Mouse (Mus musculus): ENCODE results near the gene Slc22a29. TPM values are rescaled to one million over a fixed set of nuclear protein-coding genes. Genes with fewer than 3 reads are reported as not detected.
"Not testable (repeated sequence)": the region's sequence is repeated elsewhere in the genome, so short reads cannot be mapped to it uniquely, and the experiment has no call there.

Gene Slc22a29
- total and polyA plus RNA-seq, 2 experiments: 1.7 to 1.9 TPM

DNA sequence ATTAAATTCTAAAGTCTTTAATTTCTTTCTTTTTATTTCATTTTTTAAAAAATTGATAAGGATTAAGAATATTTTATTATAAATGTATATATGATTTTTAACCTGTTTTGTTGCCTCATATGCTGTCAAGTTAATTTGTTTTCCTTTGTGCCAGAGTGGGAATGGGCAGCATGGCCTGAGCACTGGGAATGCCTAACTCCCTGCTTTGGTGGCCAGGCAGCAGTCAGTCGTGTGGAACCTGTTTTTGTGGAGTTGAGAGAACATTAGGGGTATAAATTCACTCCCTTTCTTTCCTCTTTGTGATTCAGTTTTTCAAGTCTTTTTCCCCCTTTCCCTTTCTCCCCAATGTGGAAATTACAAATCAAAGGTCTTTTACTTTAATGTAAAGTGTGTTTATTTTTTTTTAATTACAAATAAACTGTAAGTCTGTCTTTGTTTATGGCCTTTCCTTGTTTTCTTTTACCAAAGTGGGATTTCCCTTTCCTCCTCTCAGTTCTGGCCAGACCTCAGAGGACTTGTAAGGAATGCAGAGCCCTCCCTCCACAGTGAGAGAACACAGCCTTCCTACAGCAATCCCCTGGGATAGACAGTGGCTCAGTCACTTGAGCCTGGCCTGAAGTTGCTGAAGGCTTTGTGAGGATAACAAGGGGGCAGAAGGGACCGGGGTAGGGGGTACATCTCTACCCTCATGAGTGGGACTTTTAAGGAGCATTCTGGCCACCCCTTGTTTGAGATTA lies 69.7 kb downstream of the Slc22a29 start:
- 55% methylated on average over 2 of the region's 2 CpGs for WGBS
- H3K4me1 ChIP-seq (ENCODE audit: control insufficient read depth, insufficient read depth, low read length): no peaks in the 10 kb centered on the region
- H3K79me2 ChIP-seq (ENCODE audit: control insufficient read depth, insufficient read depth, low read length): no peaks in the 10 kb centered on the region
- no peak overlapping the region for H3K27ac ChIP-seq (replicated peaks; ENCODE audit: insufficient read depth, low read depth, low read length)
- H3K36me3 ChIP-seq (ENCODE audit: control insufficient read depth, insufficient read depth, low read length): no peaks in the 10 kb centered on the region
- no peak overlapping the region for H3K9ac ChIP-seq (ENCODE audit: low read depth, low read length)
- DNase-seq (ENCODE audit: extremely low read depth, low read depth, low spot score): no peak
- H3K27me3 ChIP-seq (ENCODE audit: control insufficient read depth, insufficient read depth, low read length): no peaks in the 10 kb centered on the region
- no peak for TF ChIP-seq CTCF (IDR thresholded peaks at IDR 0.05; ENCODE audit: low read depth, low read length)
- no peak for TF ChIP-seq POLR2A (IDR thresholded peaks at IDR 0.05; ENCODE audit: extremely low read depth, insufficient read depth, low read length)
- H3K4me3 ChIP-seq (ENCODE audit: insufficient read depth, low read depth, low read length): no peak overlapping the region

DNA sequence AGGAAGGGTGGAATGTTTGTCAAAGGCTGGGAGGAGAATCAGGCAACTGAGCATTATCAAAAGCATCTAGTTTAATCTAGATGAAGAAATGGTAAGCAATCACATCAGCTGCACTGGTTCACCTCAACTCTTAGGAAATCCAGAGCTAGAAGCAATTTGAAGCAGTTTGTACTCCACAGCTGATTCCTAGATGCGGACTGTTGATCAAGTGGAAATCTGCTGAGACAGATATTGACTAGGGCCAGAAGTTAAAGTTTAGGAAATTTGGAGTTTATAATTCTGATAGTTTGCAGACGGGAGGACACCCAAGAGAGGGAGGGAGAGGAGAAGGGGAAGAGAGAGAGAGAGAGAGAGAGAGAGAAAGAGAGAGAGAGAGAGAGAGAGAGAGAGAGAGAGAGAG lies 76.0 kb downstream of the Slc22a29 start:
- not testable (repeated sequence) for H3K27ac ChIP-seq (replicated peaks; ENCODE audit: insufficient read depth, low read depth, low read length); H3K9ac ChIP-seq (ENCODE audit: low read depth, low read length); H3K4me3 ChIP-seq (ENCODE audit: insufficient read depth, low read depth, low read length); DNase-seq (ENCODE audit: extremely low read depth, low read depth, low spot score); H3K36me3 ChIP-seq (ENCODE audit: control insufficient read depth, insufficient read depth, low read length); H3K4me1 ChIP-seq (ENCODE audit: control insufficient read depth, insufficient read depth, low read length); H3K79me2 ChIP-seq (ENCODE audit: control insufficient read depth, insufficient read depth, low read length); H3K27me3 ChIP-seq (ENCODE audit: control insufficient read depth, insufficient read depth, low read length)
- WGBS: 59% methylated on average over 2 of the region's 2 CpGs

GRCm38 (mm10) chr19:8134127-8134841 lies 84.4 kb downstream of the Slc22a29 start:
- H3K9ac ChIP-seq (ENCODE audit: low read depth, low read length); DNase-seq (ENCODE audit: extremely low read depth, low read depth, low spot score); H3K36me3 ChIP-seq (ENCODE audit: control insufficient read depth, insufficient read depth, low read length); H3K4me1 ChIP-seq (ENCODE audit: control insufficient read depth, insufficient read depth, low read length); H3K4me3 ChIP-seq (ENCODE audit: insufficient read depth, low read depth, low read length); H3K79me2 ChIP-seq (ENCODE audit: control insufficient read depth, insufficient read depth, low read length); H3K27ac ChIP-seq (replicated peaks; ENCODE audit: insufficient read depth, low read depth, low read length); H3K27me3 ChIP-seq (ENCODE audit: control insufficient read depth, insufficient read depth, low read length): not testable (repeated sequence)
- 78% methylated on average over 14 of the region's 14 CpGs for WGBS

GRCm38 (mm10) chr19:8131881-8132280 lies 86.8 kb downstream of the Slc22a29 start, which contains the start of gene Slc22a28:
TSS of gene Slc22a28 (minus strand) at chr19:8131982.
- not testable (repeated sequence) for H3K4me3 ChIP-seq (ENCODE audit: insufficient read depth, low read depth, low read length); H3K36me3 ChIP-seq (ENCODE audit: control insufficient read depth, insufficient read depth, low read length); H3K79me2 ChIP-seq (ENCODE audit: control insufficient read depth, insufficient read depth, low read length); H3K27me3 ChIP-seq (ENCODE audit: control insufficient read depth, insufficient read depth, low read length); H3K9ac ChIP-seq (ENCODE audit: low read depth, low read length)
- H3K27ac ChIP-seq (replicated peaks; ENCODE audit: insufficient read depth, low read depth, low read length): peak within 1 kb of the TSS; percentile 60
- H3K4me1 ChIP-seq (ENCODE audit: control insufficient read depth, insufficient read depth, low read length): peaks cover 11% of the 10 kb centered on the region; the same call in 1 of the 2 replicates
- WGBS: 45% methylated on average over 2 of the region's 3 CpGs
- peak; percentile 78 for DNase-seq (ENCODE audit: extremely low read depth, low read depth, low spot score)

Other genes with a start within 250 kb of the Slc22a29 start
- gene Slc22a28, start 86.9 kb downstream of the Slc22a29 start, total RNA-seq (2014; rRNA removed): 3.2 and 8.9 TPM in 2 replicates
- gene Slc22a28, start 86.9 kb downstream of the Slc22a29 start, polyA plus RNA-seq (2012; rRNA removed): 0.78 and 1.3 TPM in 2 replicates
- gene Slc22a30, start 186.2 kb upstream of the Slc22a29 start, total RNA-seq (2014; rRNA removed): 235 and 248 TPM in 2 replicates
- gene Slc22a30, start 186.2 kb upstream of the Slc22a29 start, polyA plus RNA-seq (2012; rRNA removed): 104 and 111 TPM in 2 replicates

Data from liver, adult 2 months (tissue).